Mouse (Mus musculus): Measurements from ENCODE around the gene Slc24a3.

DNA sequence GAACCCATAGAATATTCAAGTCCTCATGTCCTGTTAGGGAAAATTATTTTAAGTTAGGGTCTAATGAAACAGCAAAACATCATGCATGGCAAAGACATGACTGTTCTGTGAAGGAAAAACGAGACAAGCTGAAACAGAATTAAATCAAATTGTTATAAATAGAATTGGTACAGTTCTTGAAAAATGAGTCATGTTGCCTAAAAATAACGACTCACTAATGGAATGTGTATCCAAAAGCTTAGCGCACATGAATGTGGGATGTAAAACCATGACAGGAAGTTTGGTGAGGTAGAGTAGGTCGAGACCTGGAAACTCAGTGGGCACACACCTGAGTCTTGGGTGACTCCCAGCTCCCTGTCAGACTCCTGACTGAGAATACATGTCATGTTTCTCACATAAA, 502.6 kb downstream of the Slc24a3 start:
- no peak for TF ChIP-seq CTCF (IDR thresholded peaks at IDR 0.05; ENCODE audit: insufficient read depth, low read depth, low read length)
- no peak for TF ChIP-seq POLR2A (IDR thresholded peaks at IDR 0.05; ENCODE audit: insufficient read depth, low read depth, low read length)
